Mouse (Mus musculus): Measurements from ENCODE around the gene Msi2.

Gene Msi2

DNA sequence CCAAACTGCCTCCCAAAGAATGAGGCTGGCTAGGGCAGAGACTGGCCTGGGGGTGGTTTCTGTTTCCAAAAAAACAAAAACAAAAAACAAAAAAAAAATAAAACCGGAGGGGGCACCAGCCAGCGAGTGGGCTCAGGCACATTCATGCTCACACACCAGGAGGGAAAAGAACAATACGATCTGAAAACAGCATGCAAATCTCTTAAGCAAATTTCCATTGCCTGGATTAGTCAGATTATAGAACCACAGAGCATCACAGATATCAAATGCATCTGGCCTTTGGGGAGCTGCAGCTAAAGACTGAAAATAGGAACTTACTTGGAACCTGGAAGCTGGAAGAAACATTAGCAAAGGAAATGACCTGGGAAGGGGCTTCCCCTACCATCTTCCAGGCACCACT lies 370.3 kb downstream of the Msi2 start:
- DNase-seq = no peak

GRCm38 (mm10) chr11:88346066-88346465 lies 372.2 kb downstream of the Msi2 start:
- no peak for DNase-seq

GRCm38 (mm10) chr11:88337926-88338325 lies 380.4 kb downstream of the Msi2 start:
- no peak for DNase-seq

GRCm38 (mm10) chr11:88334893-88335292 lies 383.4 kb downstream of the Msi2 start:
- DNase-seq = no peak

GRCm38 (mm10) chr11:88332309-88332934 lies 385.9 kb downstream of the Msi2 start:
- no peak for DNase-seq

DNA sequence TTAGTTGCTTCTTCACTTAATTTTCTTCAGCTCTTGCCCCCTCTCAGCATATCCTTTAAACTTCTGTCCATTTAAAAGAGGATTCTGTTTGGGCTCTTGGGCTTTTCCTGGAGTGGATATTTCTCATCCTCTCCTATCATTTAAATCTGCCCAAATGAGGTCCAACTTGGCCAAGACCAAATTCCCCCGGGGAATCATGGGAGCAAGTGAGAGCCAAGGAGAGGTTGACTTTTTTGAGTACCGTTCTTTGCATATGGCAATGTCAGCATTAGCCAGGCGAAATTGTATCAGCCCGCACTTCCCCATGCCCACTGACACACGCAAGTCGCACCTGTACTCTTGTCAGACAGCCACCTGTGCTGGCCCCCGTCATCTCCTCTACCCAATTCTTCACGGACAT lies 386.6 kb downstream of the Msi2 start:
- no peak for DNase-seq

DNA sequence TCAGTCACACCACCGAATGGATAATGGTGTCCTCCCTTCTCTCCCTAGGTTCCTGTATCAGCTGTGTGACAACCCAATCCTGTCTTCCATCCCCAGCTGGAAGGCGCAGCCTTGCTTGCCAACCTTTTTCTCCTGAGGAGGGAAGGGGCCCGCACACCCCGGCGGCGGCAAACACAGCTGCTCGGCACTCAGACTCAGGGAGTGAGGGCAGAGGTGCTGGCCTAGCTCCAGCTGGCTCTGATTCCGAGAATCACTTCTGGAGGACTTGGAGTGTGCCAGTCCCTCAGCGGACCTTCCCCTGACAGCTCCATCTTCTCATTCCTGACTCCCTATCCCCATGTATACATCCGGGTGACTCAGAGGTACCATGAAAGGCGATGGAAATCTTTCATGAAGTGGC lies 387.5 kb downstream of the Msi2 start:
- DNase-seq = peak; percentile 54

GRCm38 (mm10) chr11:88328813-88329595 lies 389.3 kb downstream of the Msi2 start:
- peak; percentile 22 for DNase-seq

DNA sequence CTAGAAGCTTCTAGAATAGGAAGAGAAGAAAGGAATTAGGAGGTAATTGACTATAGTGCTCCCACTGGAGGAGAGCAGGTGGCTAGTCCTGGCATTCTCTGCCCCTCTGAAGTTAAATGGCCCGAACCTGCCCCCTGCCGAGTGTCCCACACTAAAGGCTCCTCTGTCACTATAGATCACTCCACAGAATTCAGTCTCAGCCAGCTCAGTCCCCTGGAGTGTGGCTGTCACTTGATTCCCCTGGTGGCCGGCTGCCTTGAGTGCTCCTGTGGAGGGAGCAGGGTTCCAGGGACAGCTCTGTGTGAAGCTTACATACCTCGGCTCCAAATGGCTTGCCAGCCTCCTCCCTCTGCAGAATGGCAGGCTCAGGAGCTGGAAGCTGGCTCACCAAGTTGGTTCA lies 391.3 kb downstream of the Msi2 start:
- DNase-seq = no peak

- no peak for DNase-seq
Measured at GRCm38 (mm10) chr11:88318850-88319249, 399.5 kb downstream of the Msi2 start.

- DNase-seq = no peak
Measured at GRCm38 (mm10) chr11:88315393-88315792, 402.9 kb downstream of the Msi2 start.

DNA sequence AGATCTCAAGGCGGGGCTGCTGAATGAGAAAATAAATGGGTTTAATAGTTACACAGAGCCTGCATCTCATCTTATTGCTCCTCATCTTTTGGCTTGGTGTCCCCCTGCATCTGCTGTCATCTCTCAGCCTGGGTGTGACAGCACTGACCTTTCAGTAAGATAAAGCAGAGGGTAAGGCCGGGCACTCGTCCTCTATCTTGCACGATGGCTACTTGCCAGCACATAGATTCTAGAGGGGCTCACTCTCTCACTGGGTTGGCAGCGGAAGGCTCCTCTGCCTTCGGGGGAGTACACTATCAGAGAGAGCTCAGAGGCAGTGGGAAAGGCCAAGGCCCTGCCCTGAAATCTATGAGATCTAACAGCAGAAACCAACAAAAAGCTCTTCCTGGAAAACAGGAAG lies 403.8 kb downstream of the Msi2 start:
- no peak for DNase-seq

DNA sequence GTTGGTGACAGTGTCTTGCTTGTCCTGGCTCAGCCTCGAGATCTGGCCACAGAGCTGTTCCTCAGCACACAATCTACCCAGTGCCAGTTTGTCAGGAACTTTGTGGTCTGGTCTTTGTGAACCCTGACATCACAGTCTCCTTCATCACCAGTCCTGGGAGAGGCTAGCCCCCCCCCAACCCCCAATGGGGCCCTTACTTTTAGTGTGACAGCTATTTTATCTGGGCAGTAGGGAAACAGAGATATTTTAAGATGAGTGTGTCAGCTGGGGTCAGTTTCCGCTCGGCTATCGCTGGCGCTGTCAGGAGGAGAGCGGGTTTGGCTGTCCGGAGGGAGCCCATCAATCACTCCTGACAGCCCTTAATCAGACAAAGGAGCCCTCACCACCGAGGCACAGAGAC lies 404.8 kb downstream of the Msi2 start:
- no peak for DNase-seq

- DNase-seq = no peak
Measured at GRCm38 (mm10) chr11:88311606-88312005, 406.7 kb downstream of the Msi2 start.

- no peak for DNase-seq
Measured at GRCm38 (mm10) chr11:88310773-88311172, 407.5 kb downstream of the Msi2 start.

DNA sequence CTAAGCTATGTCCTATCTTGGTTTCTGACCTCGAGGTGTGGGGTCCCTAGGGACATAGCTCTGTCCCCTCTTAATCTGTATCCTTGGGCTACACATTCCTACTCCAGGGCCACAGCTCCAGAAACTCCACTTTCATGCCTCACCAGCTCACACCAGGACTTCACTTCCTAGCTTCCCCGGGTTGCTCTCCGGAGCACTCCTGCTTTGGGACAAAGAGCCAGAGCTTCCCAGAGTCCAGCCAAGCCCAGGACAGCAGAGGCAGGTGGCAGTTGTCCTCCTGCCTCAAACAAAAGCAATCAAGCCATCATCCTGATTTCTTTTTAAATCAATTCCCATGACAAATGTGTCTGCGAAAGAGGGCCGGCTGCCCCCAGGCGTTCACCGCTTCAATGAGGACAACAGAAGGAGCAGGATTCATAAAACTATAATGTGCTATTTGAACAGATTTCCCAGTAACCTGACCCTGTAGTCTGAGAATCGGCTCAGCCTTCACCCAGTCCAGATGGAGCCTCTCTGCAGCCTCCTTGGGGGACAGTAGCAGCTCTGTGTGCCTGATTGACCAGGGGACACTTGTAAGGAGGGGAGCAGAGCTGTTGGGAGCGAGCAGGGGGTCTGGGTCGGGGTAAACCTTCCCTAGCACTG lies 409.1 kb downstream of the Msi2 start:
- no peak for DNase-seq

- DNase-seq = no peak
Measured at GRCm38 (mm10) chr11:88307616-88308543, 410.4 kb downstream of the Msi2 start.

GRCm38 (mm10) chr11:88305759-88306158 lies 412.6 kb downstream of the Msi2 start:
- no peak for DNase-seq

- DNase-seq = no peak
Measured at GRCm38 (mm10) chr11:88301619-88302018, 416.7 kb downstream of the Msi2 start.

GRCm38 (mm10) chr11:88299345-88299744 lies 419.0 kb downstream of the Msi2 start:
- no peak for DNase-seq

DNA sequence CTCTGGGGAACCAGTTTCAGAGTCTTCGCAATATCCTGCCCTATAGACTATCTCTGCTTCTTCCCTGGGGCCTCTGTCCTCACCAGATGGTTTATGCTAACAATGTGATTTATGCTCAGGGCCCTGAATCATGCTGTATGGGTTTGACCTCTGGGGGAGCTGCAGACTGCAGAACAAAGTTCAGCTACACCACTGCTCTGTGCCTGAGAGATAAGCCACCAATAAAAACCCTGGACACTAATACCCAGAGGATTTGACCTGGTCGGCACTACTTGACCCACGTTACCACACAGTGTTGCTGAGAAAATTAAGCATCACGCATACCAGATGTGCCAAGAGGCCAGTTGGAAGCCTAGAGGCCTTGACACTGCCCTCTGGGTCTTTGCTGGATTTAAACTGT lies 420.8 kb downstream of the Msi2 start:
- no peak for DNase-seq

DNA sequence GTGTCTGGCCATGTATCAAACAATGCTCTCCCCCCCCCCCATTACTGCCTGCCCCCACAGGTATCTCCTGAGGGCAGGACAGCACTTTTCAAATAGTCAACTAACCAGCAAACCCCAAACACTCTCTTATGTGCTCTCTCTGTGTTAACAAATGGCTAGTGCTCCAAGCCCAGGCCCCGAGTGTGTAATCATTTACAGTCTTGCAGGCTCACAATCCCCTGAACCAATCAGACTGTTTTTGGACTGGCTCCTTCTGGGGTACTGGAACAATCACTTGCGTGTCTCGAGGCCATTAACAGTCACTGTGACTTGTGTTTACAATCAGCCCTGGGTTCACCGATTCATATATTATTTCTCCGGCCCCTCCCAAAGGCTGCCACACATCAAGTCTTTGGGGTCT lies 423.0 kb downstream of the Msi2 start:
- no peak for DNase-seq

DNA sequence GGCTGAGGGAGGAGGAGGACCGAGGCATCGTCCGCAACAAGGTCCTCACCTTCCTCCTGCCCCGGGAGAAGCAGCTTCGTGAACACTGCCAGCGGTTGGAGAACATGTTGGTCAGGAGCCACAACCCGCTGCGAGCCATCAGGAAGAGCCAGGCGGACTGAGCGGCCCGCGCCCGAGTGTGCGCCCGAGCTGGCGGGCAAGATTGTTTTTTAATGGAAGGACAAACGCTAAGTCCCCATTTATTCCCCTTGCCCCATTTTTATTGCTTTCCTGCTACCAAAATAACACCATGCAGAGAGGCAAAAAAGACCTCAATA lies 424.0 kb downstream of the Msi2 start:
- no peak for DNase-seq
